Mouse (Mus musculus) layer of hippocampus, postnatal 10 days (tissue): ENCODE data around the gene Mpl. TPM values are rescaled to one million over a fixed set of nuclear protein-coding genes. Genes with fewer than 3 reads are reported as not detected.

ENCODE experiments used
- DNase-seq, 2 experiments: peaks; one replicate each; pipeline ENCODE4 v3.0.0; 2021; ENCODE audit warnings: low spot score in 2 of 2
- long read RNA-seq: library from polyadenylated mRNA; stranded (forward); transcript quantifications from one replicate; pipeline ENCODE4 v2.0.0, GENCODE M21; 2023
- total RNA-seq, 2 experiments: library from RNA; stranded (reverse); gene quantifications; 2 replicates each; pipeline ENCODE4 v1.2.3; 2021

Gene Mpl
- under 1 TPM in 1 of 2 experiments, not detected in 1; 0.16 TPM for total RNA-seq
- long read RNA-seq = 0 reads

DNA sequence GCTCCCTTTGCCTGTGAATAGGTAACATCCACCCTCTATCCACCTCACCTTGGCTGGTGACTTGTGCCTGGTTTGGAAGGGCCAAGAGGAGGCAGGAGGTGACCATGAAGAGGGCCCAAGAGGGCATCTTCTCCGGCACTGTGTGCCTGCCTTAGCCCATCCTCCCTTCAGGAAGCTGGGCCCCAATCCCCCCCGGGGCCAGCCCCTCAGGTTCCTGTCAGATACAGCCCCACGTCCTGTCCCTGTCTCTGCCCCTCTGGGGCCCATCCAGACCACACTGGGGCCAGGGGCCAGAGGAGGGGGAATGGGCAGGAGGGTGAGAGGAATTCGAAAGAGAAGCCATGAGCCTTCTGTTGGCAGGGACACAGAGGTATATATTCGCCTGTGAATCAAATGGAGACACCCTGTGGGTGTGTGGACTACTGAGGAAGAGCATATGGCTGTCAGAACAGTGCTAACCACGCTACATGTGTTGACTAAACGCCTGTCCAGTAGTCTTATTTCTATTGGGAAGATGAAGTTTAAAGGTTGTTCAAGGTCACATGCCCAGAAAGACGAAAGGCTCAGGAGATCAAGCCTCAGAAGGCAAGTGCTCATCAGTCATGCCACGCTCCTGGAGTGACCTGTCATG lies at the start of gene Mpl:
TSS of gene Mpl (minus strand) at position 169 of the 631 bp plus-strand sequence.
- no peak for DNase-seq

DNA sequence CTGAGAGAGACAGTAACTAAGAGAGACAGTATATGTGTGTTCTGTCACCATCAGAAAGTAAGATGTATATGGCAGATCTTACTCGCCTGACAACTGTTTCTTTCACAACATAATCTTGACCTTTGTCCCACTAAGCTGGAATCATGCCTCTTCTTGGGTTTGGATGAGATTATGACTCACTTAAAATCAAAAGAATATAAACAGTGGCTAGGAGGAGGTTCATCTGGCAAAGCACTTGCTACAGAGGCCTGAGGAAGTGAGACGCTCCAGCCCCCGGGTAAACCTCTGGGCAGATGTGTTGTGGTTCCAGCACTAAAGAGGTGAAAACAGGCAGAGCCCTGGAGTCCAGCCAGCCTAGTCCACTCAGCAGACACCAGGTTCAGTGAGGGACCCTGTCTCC lies 48.2 kb upstream of the Mpl start:
- no peak for DNase-seq

GRCm38 (mm10) chr4:118500792-118501191 lies 43.5 kb upstream of the Mpl start:
- DNase-seq = no peak

DNA sequence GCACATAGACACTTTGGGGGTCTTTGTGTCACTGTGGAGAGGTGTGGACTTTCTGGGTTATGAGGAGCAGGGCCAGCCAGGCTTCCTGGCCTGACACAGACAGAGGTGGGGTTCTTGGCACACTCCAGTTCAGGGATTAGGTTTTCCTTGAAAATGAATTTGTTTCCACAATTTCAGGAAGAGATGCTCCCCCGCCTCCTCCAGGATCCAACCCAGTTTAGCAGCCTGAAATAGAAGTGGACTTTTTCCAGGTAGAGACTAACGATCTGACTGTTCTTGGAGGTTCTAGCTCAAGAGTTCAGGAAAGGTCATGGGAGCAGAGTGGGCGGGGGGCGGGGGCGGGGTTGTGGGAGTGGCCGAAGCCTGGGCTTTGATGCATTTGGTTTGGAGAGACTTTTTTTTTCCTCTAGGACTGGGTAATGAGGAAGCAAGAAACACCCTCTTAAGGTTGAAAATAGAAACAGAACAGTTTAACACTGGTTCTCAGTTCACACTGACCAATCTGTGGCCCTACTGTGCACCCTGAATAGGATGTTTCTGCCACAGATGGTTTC lies 42.9 kb upstream of the Mpl start:
- DNase-seq = no peak

GRCm38 (mm10) chr4:118490461-118490860 lies 33.1 kb upstream of the Mpl start:
- no peak for DNase-seq

DNA sequence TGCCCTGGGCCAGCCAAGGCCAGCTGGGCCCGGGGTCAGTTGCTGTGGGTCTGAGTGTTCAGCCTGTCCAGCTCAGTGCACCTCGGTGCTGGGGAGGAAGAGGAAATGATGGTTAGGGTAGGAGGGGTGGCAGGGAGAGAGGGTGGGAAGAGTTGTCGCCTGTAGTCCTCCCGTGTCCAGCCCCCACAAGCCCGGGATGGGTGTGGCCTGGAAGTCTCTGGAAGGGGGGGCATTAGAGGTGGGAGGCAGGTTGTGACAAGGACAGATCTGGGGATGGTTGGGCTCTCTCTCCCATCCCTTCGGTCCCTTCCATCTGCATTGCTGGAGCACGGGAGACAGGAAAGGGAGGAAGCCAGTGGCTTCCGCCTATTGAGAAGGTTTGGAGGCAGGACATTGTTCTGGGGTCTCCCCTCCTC lies 32.4 kb upstream of the Mpl start, which contains the start of gene Tie1:
TSS of gene Tie1 (minus strand) at position 345 of the 416 bp plus-strand sequence.
- DNase-seq = no peak

DNA sequence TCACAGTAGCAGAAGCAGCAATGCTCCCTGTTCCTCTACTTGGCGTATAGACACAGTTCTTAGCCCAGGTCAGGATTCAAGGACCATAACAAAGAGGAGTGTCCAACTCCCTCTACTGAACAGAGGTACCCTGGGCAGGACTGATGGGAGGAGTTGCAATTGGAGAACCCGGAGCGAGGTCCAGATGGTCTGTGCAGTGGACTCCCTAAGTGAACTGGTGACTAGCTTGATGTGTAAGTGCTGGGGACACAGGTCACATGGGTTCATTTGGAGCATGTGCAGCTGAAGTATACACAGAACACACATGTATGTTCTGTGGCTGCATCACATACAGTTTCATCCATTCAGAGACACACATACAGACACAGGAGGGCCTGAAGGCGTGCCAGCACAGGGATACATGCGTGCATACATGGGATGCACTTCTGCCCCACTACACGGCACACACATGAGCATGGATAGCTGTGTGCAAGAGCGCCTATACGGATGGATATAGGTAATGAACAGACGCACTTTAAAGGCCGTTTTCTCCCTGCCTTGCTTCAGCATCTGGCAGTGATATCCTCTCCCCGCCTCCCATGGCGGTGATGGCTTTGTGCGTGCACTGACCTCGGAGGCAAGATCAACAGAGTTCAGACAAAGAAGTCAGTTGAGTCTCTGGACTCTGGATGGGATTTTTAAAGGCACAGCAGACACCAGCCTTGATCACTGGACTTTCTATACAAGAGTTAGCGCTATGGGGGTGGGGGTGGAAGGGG lies 19.6 kb upstream of the Mpl start:
- no peak for DNase-seq

DNA sequence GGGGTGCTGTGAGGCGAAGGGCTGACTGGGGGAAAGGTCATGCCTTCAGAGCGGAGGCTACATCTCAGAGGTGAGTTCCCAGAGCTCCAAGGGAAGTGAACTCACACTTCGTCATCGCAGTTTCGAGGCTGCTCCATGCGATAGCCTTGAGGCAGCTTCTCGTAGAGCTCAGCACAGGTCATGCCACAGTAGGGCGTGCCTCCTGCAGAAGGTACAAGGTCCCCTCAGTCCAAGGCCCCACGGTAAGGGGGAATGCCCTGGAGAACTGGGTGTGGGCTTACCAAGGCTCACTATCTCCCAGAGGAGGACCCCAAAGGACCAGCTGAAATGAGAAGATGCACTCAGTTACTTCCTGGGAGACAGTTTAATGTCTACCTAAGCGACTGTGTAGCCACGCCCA lies 15.4 kb upstream of the Mpl start:
- no peak for DNase-seq

GRCm38 (mm10) chr4:118471281-118471680 lies 14.0 kb upstream of the Mpl start:
- no peak for DNase-seq

- no peak for DNase-seq
Observed at GRCm38 (mm10) chr4:118465697-118466163, 8.4 kb upstream of the Mpl start.

GRCm38 (mm10) chr4:118464956-118465355 lies 7.6 kb upstream of the Mpl start:
- DNase-seq = no peak

DNA sequence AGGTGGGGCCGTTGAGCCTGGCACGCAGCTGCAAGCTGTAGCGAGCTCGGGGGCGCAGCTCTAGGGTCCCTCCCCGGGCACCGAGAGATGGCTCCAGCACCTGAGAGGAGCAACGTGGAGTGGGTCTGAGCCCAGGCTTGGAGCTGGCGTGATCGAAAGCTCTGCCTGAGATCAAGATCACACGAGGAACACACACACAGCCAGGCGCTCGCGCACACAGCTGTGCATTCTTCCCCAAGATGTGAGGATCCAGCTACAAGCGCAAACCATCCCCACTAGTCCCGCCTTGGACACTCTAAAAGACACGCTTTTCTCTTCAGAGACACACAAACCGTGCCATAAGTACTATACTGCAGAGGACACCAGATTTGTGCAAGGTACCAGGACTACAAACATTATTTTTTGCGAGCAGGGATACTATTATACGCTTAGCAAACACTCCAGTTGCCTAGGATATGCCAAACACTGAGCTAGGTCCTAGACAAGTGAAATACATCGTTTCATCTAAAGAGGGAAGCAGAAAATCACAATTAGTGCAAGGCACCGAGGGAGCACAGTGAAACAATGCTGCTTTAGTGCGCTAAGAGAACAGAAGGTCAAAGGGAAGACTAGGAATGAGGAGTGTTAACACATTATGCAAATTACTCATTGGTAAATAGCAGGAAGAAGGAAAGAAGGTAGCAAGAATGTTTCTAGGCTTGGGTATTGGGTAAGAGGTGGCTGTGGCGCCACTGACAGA lies 10.7 kb downstream of the Mpl start:
- no peak for DNase-seq

- peak; percentile 17 to 26 for DNase-seq
Observed at GRCm38 (mm10) chr4:118445781-118446414, 11.4 kb downstream of the Mpl start.

DNA sequence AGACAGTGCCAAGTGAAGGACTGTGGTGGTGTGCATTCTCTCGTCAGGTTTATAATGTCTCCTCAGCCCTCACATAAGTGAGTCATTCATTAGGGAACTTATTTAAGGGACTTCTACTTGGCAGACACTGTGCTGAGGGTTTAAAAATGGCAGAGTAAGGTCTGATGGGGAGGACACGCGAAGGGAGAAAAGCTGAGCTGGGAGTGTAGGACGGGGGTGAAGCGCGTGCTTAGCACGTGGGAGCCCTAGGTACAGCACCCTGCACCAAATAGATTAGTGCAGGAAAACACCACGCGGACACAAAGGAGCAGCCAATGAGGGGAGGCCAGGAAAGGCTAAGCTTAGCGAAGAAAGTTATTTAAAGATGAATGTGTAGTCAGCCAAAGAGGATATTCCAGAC lies 12.2 kb downstream of the Mpl start:
- no peak for DNase-seq

DNA sequence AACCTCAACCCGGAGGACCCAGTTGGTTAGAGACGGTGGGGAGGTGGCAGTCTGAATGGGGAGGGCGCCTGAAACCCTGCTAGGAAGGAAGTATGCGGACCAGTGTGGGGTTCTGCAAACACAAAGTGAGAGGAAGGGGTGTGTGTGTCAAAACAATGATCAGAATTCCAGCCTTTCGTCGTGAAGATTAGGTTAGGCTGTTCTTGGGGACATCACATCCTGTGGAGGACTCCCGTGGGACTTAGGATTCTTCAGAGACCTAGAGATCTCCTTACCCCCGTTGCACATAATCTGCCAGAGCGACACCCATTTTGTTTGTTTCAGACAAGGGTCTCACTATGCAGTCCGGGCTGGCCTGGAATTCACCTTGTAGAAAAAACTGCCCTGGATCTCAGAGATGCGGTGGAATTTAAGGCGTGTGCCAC lies 19.5 kb downstream of the Mpl start:
- peak; percentile 33 to 36 for DNase-seq

GRCm38 (mm10) chr4:118436820-118437603 lies 20.3 kb downstream of the Mpl start, which contains the start of gene Cdc20:
Gene Cdc20, minus strand, starts transcription at chr4:118437352.
- peak; percentile 90 to 91 for DNase-seq

- no peak for DNase-seq
Observed at GRCm38 (mm10) chr4:118432332-118432731, 25.0 kb downstream of the Mpl start.

DNA sequence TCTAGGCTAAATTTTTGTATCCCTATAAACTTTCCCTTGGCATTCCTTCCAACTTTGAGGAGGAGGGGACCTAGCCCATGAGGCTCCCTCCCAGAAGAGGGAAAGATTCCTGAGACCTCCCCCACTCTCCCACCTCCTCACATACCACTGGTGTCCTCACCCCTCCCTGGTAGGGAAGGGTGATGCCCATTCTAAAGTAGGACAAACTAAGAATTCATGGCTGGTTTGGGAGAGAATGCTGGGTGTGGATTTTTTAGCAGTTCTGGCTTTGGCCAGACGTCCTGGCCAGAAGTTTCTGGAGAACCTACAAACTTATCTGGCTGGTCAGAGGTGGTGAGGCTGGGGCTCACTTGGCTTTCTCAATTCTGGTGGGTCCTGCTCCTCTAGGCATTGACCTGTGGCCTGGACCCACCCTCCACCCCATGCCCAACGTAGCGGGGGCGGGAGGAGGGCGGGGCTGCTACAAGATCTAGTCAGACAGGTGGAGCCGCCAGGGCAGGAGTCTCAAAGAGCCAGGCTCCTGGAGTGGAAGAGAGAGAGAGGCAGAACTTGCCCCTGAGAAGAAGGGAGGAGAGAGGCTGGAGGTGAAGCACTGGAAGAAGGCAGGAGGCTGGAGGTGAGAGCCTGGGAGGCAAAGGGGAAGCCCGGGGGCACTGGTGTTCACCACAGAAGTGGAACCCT lies 28.0 kb downstream of the Mpl start:
- DNase-seq = no peak

DNA sequence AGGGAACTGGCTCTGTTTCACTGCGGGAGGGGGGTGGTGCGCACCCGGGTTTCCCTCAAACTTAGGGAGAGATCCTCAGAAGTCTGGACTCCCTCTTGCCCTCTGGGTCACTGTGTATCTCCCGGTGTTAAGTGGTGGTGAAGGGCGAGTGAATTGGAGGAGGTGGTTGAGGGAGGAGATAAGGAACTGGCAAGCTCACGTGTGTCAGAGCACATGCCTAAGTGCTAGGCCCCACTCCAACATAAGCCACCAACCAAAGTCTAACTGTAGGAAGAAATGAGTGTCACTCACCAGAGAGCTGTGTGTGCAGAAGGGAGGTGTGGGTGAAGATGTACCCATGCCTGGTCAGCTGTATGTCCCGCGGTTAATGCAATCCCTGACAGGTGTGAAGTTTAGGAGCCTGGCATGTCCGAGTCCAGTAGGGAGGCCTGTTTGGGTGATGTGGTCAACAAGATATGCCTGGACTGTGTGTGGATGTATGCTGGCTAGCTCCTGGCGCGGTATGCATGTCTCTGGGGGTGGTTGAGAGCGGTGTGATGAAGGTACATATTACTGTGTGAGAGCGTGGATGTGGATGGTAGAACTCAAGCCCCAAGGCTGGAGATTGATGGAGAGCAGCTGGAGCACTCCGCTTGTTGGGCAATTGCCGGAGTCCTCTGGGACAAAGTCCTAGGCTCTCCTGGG lies 28.6 kb downstream of the Mpl start:
- no peak for DNase-seq
